Mouse (Mus musculus): ENCODE results near the gene Pxk.
A peak's percentile ranks its signal among the peaks of the same experiment; 100 is the strongest.

The Pxk gene

DNA sequence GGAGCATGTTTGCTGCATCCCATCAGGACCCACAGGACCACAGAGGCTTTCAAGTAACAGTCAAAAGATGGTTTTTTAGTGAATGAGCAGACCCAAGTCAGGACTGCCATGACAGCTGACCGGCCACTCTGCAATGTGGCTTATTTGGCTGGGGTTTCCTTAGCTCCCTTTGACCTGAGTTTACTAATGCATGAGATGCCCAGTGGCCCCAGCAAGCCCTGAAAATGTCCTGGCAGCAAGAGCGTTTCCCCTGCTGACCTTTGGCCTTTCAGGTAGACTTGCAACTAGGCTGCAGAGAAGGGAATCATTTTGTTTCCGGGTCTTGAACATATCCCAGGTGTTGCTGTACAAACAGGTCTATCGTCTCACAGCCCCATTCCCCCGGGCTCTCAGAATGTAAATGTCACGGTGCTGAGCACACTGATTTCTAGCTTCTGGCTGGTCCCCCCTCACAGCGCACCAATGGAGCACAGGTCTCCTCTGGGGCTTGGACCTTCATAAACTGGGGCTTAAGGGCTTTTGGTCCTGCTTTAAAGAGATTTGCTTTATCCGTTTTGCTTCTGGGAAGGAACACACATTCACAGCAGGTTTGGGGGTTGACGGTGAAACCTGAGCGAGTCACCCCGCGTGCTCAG, 93.4 kb downstream of the Pxk start:
- no peak for DNase-seq (ENCODE audit: inconsistent age in 2 of 2, low spot score in 1 of 2)

- DNase-seq (ENCODE audit: inconsistent age in 2 of 2, low spot score in 1 of 2) = no peak
Measured at GRCm38 (mm10) chr14:8192727-8193126, 94.7 kb downstream of the Pxk start.

DNA sequence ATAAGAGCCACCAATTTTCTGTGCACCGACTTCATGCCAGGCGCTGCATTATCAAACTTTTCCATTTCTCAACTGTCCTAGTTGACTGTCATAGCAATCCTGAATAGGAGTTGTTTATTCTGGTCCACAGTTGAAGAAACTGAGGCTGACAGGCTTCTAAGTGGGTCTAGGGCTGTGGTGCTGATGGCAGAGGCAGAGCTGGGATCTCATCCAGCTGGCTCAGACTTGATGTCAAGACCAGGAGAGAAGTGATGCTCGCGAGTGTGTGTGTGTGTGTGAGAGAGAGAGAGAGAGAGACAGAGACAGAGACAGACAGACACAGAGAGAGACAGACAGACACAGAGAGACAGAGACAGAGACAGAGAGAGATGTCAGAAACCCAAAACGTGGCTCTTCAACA, 102.8 kb downstream of the Pxk start:
- no peak for DNase-seq (ENCODE audit: inconsistent age in 2 of 2, low spot score in 1 of 2)

DNA sequence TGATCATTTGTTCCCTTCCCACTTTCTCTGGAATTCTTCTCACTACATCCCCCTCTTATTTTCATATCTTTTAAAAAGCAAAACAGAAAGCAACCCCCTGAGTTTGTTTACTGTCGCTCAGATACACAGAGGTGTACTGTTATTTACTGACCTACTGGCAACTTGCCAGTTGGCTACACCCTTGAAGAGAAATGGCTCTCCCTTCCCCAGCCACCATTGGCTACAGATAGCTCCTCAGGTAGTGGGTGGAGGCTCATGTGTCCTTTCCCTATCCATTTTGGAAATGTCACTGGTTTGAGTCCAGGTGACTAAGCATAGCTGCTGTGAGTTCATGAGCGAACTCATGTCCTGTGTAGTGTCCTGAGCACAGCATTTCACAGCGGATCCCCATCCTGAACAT, 103.7 kb downstream of the Pxk start:
- no peak for DNase-seq (ENCODE audit: inconsistent age in 2 of 2, low spot score in 1 of 2)

DNA sequence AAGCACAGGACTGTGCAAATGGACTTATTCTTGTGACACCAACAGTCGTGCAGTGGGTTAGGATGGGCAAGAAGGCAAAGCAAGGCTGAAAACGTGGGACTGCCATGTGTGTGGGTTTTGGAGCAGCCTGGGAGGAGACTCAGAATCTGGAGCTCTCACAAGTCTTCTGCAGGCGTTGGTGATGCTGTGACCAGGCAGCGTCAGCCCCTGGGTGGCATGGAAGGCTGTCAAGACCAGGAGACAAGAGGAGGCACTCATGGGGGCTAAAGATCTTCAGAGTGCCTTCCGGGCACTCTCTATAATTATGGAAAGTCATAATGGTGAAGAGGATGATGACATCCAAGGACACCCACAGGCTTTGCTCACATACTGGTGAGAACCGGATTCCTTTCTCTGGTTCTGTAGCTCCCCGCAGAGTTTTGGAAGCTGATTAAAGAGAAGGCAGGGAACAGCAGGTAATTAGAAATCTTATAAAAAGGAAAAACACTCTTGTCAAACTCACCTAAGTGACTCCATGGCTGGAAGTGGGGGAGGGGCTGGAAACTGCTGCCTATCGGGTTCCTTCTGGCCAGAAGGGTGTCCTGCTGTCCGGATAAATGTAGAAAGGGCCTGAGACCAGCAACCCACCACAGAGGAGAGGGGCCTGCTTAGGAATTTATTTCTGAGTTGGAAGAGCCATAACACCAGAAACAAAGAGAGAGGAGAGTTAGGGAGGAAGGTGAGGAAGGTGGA, 108.3 kb downstream of the Pxk start:
- no peak for DNase-seq (ENCODE audit: inconsistent age in 2 of 2, low spot score in 1 of 2)

DNA sequence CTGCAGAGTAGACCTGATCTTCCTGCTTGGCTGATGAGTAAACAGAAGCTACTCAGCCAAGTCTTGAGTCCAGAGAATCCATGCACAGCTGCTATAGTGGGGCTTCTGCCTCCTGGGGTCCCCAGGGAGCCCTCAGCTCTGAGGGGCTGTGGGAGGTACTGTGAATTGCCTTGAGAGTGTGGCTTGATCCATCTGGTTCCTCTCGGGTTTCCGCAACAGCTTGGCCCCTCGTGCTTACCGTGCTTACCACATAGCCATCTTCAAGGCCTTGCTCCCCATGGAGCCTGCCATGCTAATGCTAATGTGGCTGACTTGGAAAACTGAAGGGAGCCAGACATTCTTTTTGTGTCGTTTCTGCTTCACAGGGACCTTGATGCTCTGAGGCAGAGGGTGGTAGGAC, 109.1 kb downstream of the Pxk start:
- no peak for DNase-seq (ENCODE audit: inconsistent age in 2 of 2, low spot score in 1 of 2)

DNA sequence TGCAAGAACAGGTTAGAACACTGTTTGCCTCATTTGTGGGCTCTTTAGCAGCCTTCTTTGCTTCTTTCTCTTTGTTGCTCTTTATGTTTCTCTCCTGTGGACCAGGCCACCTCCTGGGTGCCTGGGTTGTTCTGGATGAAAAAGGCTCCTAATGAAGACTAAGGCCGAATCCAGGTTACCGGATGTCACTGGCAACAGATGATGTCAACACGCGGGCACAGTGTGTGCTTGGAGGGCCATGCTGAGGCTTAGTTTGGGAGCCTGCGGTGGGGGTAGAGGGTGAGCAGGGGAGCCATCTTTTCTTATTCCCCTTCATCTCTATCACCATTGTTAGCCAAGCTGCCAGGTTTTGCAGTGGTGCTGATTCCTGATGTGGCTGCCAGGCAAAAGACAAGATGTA, 109.5 kb downstream of the Pxk start:
- no peak for DNase-seq (ENCODE audit: inconsistent age in 2 of 2, low spot score in 1 of 2)

GRCm38 (mm10) chr14:8208876-8209275, 110.9 kb downstream of the Pxk start:
- peak in 1 of 2 experiments; percentile 53 for DNase-seq (ENCODE audit: inconsistent age in 2 of 2, low spot score in 1 of 2)

DNA sequence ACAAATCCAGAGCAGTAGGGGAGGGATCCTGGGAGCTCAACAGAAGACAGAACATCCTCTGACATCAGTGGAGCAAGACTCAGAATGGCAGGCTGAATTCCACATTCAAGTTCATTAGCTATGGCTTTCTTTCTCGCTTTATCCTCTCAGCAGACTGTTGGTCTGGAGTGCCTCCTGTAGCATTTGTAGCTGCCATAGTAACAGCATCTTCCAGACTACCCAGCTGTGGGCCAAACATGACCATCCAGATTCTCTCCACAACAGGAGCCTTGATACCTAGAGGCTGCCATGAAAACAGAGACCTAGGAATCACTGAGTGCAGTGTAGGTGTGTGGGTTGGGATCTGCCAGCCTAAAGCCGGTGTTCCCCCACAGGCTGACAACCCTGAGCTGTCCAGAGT, 111.9 kb downstream of the Pxk start:
- DNase-seq (ENCODE audit: inconsistent age in 2 of 2, low spot score in 1 of 2) = no peak

DNA sequence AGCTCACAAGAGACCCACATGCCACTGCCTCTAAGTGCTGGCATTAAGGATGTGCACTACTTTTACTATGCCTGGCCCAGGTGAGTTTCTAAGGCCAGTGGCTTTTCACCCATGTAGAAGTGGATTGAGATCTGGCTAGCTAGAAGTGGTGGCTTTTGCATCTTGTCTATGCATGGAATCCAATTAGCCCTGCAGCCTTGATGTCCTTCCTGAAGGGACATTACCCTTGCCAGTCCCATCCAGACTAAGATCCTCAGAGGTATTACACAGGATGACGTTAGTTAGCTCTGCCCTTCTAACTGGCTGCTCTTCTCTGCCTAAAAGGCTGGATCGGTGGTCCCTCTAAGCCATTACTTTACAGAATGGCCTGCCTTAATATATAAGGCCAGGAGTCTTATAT, 115.0 kb downstream of the Pxk start:
- no peak for DNase-seq (ENCODE audit: inconsistent age in 2 of 2, low spot score in 1 of 2)

DNA sequence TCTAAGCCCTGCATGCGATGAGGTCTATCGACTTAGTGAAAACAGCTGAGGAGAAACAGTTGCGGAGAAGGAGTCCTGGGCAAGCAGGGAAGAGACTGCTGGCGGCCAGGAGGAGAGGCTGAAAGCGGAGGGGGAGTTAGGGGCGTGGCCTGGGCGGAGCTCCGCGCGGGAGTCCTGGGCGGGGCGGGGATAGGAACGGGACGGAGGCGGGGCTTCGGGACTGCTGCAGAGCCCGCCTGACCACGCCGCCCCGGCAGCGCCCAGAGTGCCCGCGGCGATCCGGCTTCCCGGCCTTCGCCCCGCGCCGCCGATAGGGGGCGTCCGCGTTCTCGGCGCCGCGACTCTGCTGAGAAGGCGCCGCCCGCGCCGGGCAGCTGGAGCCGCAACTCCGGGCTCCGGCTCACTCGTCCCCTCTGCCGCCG, 115.8 kb downstream of the Pxk start, which contains the start of gene Kctd6:
Gene Kctd6 (plus strand): TSS at position 338 of the 422 bp plus-strand sequence.
- DNase-seq (ENCODE audit: inconsistent age in 2 of 2, low spot score in 1 of 2) = peak; percentile 99 to 100

Measured in adrenal gland, adult (tissue).